Mouse (Mus musculus): ENCODE results near the gene Pik3cb. TPM values are rescaled to one million over a fixed set of nuclear protein-coding genes. Genes with fewer than 3 reads are reported as not detected.

Pik3cb gene
- total RNA-seq, 1 experiment from 2014 or later: 4.2 TPM

GRCm38 (mm10) chr9:99044761-99045160 is 95.7 kb downstream of the Pik3cb start:
- no peak for ATAC-seq (replicated peaks in 1 of 2; ENCODE audit: insufficient read depth in 1 of 2, low FRiP score in 2 of 2, low TSS enrichment in 1 of 2, low read depth in 1 of 2, poor library complexity in 2 of 2, severe bottlenecking in 2 of 2)

GRCm38 (mm10) chr9:99042641-99043040 is 97.8 kb downstream of the Pik3cb start:
- ATAC-seq (replicated peaks in 1 of 2; ENCODE audit: insufficient read depth in 1 of 2, low FRiP score in 2 of 2, low TSS enrichment in 1 of 2, low read depth in 1 of 2, poor library complexity in 2 of 2, severe bottlenecking in 2 of 2): no peak

- ATAC-seq (replicated peaks in 1 of 2; ENCODE audit: insufficient read depth in 1 of 2, low FRiP score in 2 of 2, low TSS enrichment in 1 of 2, low read depth in 1 of 2, poor library complexity in 2 of 2, severe bottlenecking in 2 of 2): no peak
Observed at GRCm38 (mm10) chr9:99041994-99042393, 98.4 kb downstream of the Pik3cb start.

- no peak for ATAC-seq (replicated peaks in 1 of 2; ENCODE audit: insufficient read depth in 1 of 2, low FRiP score in 2 of 2, low TSS enrichment in 1 of 2, low read depth in 1 of 2, poor library complexity in 2 of 2, severe bottlenecking in 2 of 2)
Observed at GRCm38 (mm10) chr9:99035575-99035974, 104.8 kb downstream of the Pik3cb start, which contains the start of gene Gm1123. TSS of gene Gm1123 (minus strand) at chr9:99035715.

GRCm38 (mm10) chr9:99034111-99034510 is 106.3 kb downstream of the Pik3cb start:
- ATAC-seq (replicated peaks in 1 of 2; ENCODE audit: insufficient read depth in 1 of 2, low FRiP score in 2 of 2, low TSS enrichment in 1 of 2, low read depth in 1 of 2, poor library complexity in 2 of 2, severe bottlenecking in 2 of 2): no peak

DNA sequence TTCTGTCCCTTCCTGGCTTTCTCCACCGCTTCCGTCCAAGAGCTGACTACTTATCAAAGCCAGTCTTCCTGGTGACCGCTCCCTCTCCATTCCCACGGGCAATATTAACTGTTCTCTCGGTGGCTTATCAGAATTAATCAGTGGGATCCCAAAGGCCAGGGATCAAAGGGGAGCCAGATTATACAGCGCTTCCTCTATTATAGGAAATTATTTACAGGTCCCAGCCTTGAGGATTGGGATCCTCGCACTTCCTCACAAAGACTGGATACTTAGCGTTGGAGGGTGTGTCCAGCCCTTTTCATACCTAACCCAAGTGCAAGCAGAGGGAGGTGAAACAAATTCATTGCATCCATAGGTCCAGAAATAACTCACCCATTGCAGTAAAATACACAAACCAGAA is 108.4 kb downstream of the Pik3cb start:
- no peak for ATAC-seq (replicated peaks in 1 of 2; ENCODE audit: insufficient read depth in 1 of 2, low FRiP score in 2 of 2, low TSS enrichment in 1 of 2, low read depth in 1 of 2, poor library complexity in 2 of 2, severe bottlenecking in 2 of 2)

- no peak for ATAC-seq (replicated peaks in 1 of 2; ENCODE audit: insufficient read depth in 1 of 2, low FRiP score in 2 of 2, low TSS enrichment in 1 of 2, low read depth in 1 of 2, poor library complexity in 2 of 2, severe bottlenecking in 2 of 2)
Observed at GRCm38 (mm10) chr9:99021751-99022150, 118.7 kb downstream of the Pik3cb start.

DNA sequence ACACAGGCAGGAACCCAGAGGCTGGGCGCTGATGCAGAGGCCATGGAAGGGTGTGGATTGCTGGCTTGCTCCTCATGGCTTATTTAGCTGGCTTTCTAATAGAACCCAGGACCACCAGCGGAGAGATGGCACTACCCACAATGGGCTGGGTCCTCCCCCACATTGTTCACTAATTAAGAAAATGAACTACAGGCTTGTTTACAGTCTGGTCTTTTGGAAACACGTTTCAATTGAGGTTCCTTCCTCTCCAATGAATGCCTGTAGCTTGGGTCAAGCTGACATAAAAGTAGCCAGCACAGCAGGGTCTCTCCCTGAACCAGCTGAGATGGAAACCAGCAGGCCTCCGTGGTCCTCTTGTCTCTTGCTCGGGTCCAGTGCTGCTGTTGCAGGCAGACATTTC is 119.3 kb downstream of the Pik3cb start:
- no peak for ATAC-seq (replicated peaks in 1 of 2; ENCODE audit: insufficient read depth in 1 of 2, low FRiP score in 2 of 2, low TSS enrichment in 1 of 2, low read depth in 1 of 2, poor library complexity in 2 of 2, severe bottlenecking in 2 of 2)

- ATAC-seq (replicated peaks in 1 of 2; ENCODE audit: insufficient read depth in 1 of 2, low FRiP score in 2 of 2, low TSS enrichment in 1 of 2, low read depth in 1 of 2, poor library complexity in 2 of 2, severe bottlenecking in 2 of 2): no peak
Observed at GRCm38 (mm10) chr9:99017679-99018078, 122.7 kb downstream of the Pik3cb start.

DNA sequence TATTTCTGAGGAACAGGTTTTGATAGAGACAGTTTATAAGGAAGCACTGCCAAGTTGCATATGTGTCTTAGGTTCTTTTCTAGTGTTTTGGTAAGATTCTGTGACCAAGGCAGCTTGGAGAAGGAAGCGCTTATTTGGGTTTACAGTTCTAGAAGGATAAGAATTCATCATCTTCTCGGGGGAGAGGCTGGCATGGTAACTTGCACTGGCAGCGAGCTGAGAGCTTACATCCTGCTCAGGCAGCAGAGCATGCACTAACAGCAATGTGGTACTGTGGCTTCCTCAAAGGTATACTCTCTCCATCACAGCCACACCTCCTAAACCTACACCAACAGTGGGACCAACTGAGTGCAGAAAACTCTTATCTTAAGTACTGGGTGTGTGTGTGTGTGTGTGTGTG is 123.7 kb downstream of the Pik3cb start:
- ATAC-seq (replicated peaks in 1 of 2; ENCODE audit: insufficient read depth in 1 of 2, low FRiP score in 2 of 2, low TSS enrichment in 1 of 2, low read depth in 1 of 2, poor library complexity in 2 of 2, severe bottlenecking in 2 of 2): no peak

- ATAC-seq (replicated peaks in 1 of 2; ENCODE audit: insufficient read depth in 1 of 2, low FRiP score in 2 of 2, low TSS enrichment in 1 of 2, low read depth in 1 of 2, poor library complexity in 2 of 2, severe bottlenecking in 2 of 2): no peak
Observed at GRCm38 (mm10) chr9:99016301-99016700, 124.1 kb downstream of the Pik3cb start.

- ATAC-seq (replicated peaks in 1 of 2; ENCODE audit: insufficient read depth in 1 of 2, low FRiP score in 2 of 2, low TSS enrichment in 1 of 2, low read depth in 1 of 2, poor library complexity in 2 of 2, severe bottlenecking in 2 of 2): no peak
Observed at GRCm38 (mm10) chr9:99009898-99010199, 130.6 kb downstream of the Pik3cb start.

GRCm38 (mm10) chr9:99009069-99009897 is 131.1 kb downstream of the Pik3cb start:
- peak in 1 of 2 experiments; percentile 40; a peak in 2 of 4 replicates for ATAC-seq (replicated peaks in 1 of 2; ENCODE audit: insufficient read depth in 1 of 2, low FRiP score in 2 of 2, low TSS enrichment in 1 of 2, low read depth in 1 of 2, poor library complexity in 2 of 2, severe bottlenecking in 2 of 2)

DNA sequence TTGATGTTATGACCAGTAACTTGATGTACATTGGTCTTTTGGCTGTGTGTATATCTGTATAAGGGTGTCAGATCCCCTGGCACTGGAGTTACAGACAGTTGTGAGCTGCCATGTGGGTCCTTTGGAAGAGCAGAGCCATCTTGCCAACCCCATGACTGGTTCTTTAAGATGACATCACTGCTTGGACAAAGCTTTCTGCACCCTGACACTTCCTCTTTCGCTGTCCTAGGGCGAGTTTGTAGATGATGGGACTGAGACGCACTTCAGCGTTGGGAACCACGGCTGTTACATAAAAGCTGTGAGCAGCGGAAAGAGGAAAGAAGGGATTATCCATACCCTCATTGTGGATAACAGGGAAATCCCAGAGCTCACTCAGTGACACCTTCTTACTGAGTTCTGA is 139.1 kb downstream of the Pik3cb start:
- ATAC-seq (replicated peaks in 1 of 2; ENCODE audit: insufficient read depth in 1 of 2, low FRiP score in 2 of 2, low TSS enrichment in 1 of 2, low read depth in 1 of 2, poor library complexity in 2 of 2, severe bottlenecking in 2 of 2): no peak

- ATAC-seq (replicated peaks in 1 of 2; ENCODE audit: insufficient read depth in 1 of 2, low FRiP score in 2 of 2, low TSS enrichment in 1 of 2, low read depth in 1 of 2, poor library complexity in 2 of 2, severe bottlenecking in 2 of 2): peak; percentile 49 to 58; a peak in 2 of 4 replicates
Observed at GRCm38 (mm10) chr9:98999881-99000339, 140.5 kb downstream of the Pik3cb start.

DNA sequence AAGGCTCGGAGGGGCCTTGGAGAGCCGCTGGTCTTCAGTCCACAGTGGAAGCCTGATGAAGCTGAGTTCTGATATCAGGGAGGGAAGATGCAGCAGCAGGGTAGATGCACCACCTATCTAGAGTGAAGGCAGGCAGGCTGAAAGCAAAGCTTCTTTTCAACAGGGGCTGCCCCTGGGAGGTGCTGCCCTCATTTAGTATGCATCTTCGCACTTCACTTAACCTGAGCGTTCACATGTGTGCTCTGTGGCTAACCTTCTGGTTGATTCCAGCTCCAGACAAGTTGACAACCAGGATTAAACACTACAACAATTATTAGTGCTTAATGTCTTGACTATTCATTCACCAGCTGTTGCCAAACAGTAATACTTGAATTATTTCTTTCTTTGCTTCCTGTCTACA is 146.3 kb downstream of the Pik3cb start:
- no peak for ATAC-seq (replicated peaks in 1 of 2; ENCODE audit: insufficient read depth in 1 of 2, low FRiP score in 2 of 2, low TSS enrichment in 1 of 2, low read depth in 1 of 2, poor library complexity in 2 of 2, severe bottlenecking in 2 of 2)

- no peak for ATAC-seq (replicated peaks in 1 of 2; ENCODE audit: insufficient read depth in 1 of 2, low FRiP score in 2 of 2, low TSS enrichment in 1 of 2, low read depth in 1 of 2, poor library complexity in 2 of 2, severe bottlenecking in 2 of 2)
Observed at GRCm38 (mm10) chr9:98987131-98987530, 153.3 kb downstream of the Pik3cb start.

Measured in hematopoietic stem cell, adult 5-6 weeks (primary cell).